Mouse (Mus musculus): ENCODE measurements around the gene Gnaq. TPM values are rescaled to one million over a fixed set of nuclear protein-coding genes. Genes with fewer than 3 reads are reported as not detected.

Gnaq gene
- polyA plus RNA-seq, 1 experiment from 2014 or later, result 115 TPM

GRCm38 (mm10) chr19:16382392-16382791, 249.8 kb downstream of the Gnaq start:
- no peak overlapping the region for H3K27ac ChIP-seq (ENCODE audit: low read length)
- H3K4me1 ChIP-seq (ENCODE audit: control insufficient read depth, insufficient read depth, low read length), result peaks cover 6% of the 10 kb centered on the region; the same call in 1 of the 2 replicates
- no peak overlapping the region for H3K4me3 ChIP-seq (ENCODE audit: low read depth, low read length)
- 89% methylated on average over 2 of the region's 2 CpGs for WGBS
- peaks cover 9% of the 10 kb centered on the region; the same call in 1 of the 2 replicates for H3K36me3 ChIP-seq (ENCODE audit: control insufficient read depth, insufficient read depth, low read length)
- H3K4me2 ChIP-seq (ENCODE audit: low read length), result no peak overlapping the region
- no peaks in the 10 kb centered on the region for H3K27me3 ChIP-seq (ENCODE audit: control insufficient read depth, insufficient read depth, low read depth, low read length)
- no peak overlapping the region for H3K9ac ChIP-seq (ENCODE audit: low read depth, low read length)
- no peak for ATAC-seq
- no peaks in the 10 kb centered on the region for H3K9me3 ChIP-seq (replicated peaks; ENCODE audit: control insufficient read depth, low read length, poor library complexity, severe bottlenecking)

GRCm38 (mm10) chr19:16383127-16383526, 250.5 kb downstream of the Gnaq start:
- no peaks in the 10 kb centered on the region for H3K27me3 ChIP-seq (ENCODE audit: control insufficient read depth, insufficient read depth, low read depth, low read length)
- peaks cover 8% of the 10 kb centered on the region; the same call in 1 of the 2 replicates for H3K36me3 ChIP-seq (ENCODE audit: control insufficient read depth, insufficient read depth, low read length)
- ATAC-seq, result no peak
- WGBS, result 81% methylated on average over 13 of the region's 13 CpGs
- no peaks in the 10 kb centered on the region for H3K9me3 ChIP-seq (replicated peaks; ENCODE audit: control insufficient read depth, low read length, poor library complexity, severe bottlenecking)
- peaks cover 8% of the 10 kb centered on the region; the same call in 1 of the 2 replicates for H3K4me1 ChIP-seq (ENCODE audit: control insufficient read depth, insufficient read depth, low read length)
- no peak overlapping the region for H3K9ac ChIP-seq (ENCODE audit: low read depth, low read length)
- H3K27ac ChIP-seq (ENCODE audit: low read length), result no peak overlapping the region
- no peak overlapping the region for H3K4me2 ChIP-seq (ENCODE audit: low read length)
- H3K4me3 ChIP-seq (ENCODE audit: low read depth, low read length), result no peak overlapping the region

- Histone ChIP-seq H3K27me3 (ENCODE audit: control insufficient read depth, insufficient read depth, low read depth, low read length) (no peaks in the 10 kb centered on the region), H3K4me1 (ENCODE audit: control insufficient read depth, insufficient read depth, low read length) (peaks cover 9% of the 10 kb centered on the region; the same call in 1 of the 2 replicates), H3K27ac (ENCODE audit: low read length) (no peak overlapping the region), H3K9ac (ENCODE audit: low read depth, low read length) (no peak overlapping the region), H3K4me2 (ENCODE audit: low read length) (no peak overlapping the region), H3K4me3 (ENCODE audit: low read depth, low read length) (no peak overlapping the region), H3K36me3 (ENCODE audit: control insufficient read depth, insufficient read depth, low read length) (0 out of 2 replicates have a peak, but pooled peaks cover 1% of the 10 kb centered on the region), H3K9me3 (replicated peaks; ENCODE audit: control insufficient read depth, low read length, poor library complexity, severe bottlenecking) (no peaks in the 10 kb centered on the region)
- no peak for ATAC-seq
- 92% methylated on average over 6 of the region's 6 CpGs for WGBS
These were observed 251.5 kb downstream of the Gnaq start for GRCm38 (mm10) chr19:16384094-16384493.

GRCm38 (mm10) chr19:16384957-16385356, 252.3 kb downstream of the Gnaq start:
- Histone ChIP-seq H3K4me2 (ENCODE audit: low read length) (no peak overlapping the region), H3K36me3 (ENCODE audit: control insufficient read depth, insufficient read depth, low read length) (no peaks in the 10 kb centered on the region), H3K9ac (ENCODE audit: low read depth, low read length) (no peak overlapping the region), H3K4me3 (ENCODE audit: low read depth, low read length) (no peak overlapping the region), H3K27ac (ENCODE audit: low read length) (no peak overlapping the region), H3K27me3 (ENCODE audit: control insufficient read depth, insufficient read depth, low read depth, low read length) (no peaks in the 10 kb centered on the region), H3K4me1 (ENCODE audit: control insufficient read depth, insufficient read depth, low read length) (peaks cover 11% of the 10 kb centered on the region), H3K9me3 (replicated peaks; ENCODE audit: control insufficient read depth, low read length, poor library complexity, severe bottlenecking) (no peaks in the 10 kb centered on the region)
- 57% methylated on average over 11 of the region's 11 CpGs for WGBS
- peak; percentile 30; the same call in 1 of the 2 replicates for ATAC-seq

GRCm38 (mm10) chr19:16386514-16386913, 253.9 kb downstream of the Gnaq start:
- ATAC-seq, result no peak
- Histone ChIP-seq H3K4me3 (ENCODE audit: low read depth, low read length) (no peak overlapping the region), H3K4me2 (ENCODE audit: low read length) (no peak overlapping the region), H3K9me3 (replicated peaks; ENCODE audit: control insufficient read depth, low read length, poor library complexity, severe bottlenecking) (no peaks in the 10 kb centered on the region), H3K4me1 (ENCODE audit: control insufficient read depth, insufficient read depth, low read length) (peaks cover 11% of the 10 kb centered on the region), H3K27ac (ENCODE audit: low read length) (no peak overlapping the region), H3K27me3 (ENCODE audit: control insufficient read depth, insufficient read depth, low read depth, low read length) (no peaks in the 10 kb centered on the region), H3K36me3 (ENCODE audit: control insufficient read depth, insufficient read depth, low read length) (no peaks in the 10 kb centered on the region), H3K9ac (ENCODE audit: low read depth, low read length) (no peak overlapping the region)
- WGBS, result 74% methylated on average over 6 of the region's 6 CpGs

- no peaks in the 10 kb centered on the region for H3K27me3 ChIP-seq (ENCODE audit: control insufficient read depth, insufficient read depth, low read depth, low read length)
- H3K4me2 ChIP-seq (ENCODE audit: low read length), result no peak overlapping the region
- no peak overlapping the region for H3K4me3 ChIP-seq (ENCODE audit: low read depth, low read length)
- no peak overlapping the region for H3K27ac ChIP-seq (ENCODE audit: low read length)
- peaks cover 8% of the 10 kb centered on the region for H3K4me1 ChIP-seq (ENCODE audit: control insufficient read depth, insufficient read depth, low read length)
- no peaks in the 10 kb centered on the region for H3K36me3 ChIP-seq (ENCODE audit: control insufficient read depth, insufficient read depth, low read length)
- 79% methylated on average over 6 of the region's 6 CpGs for WGBS
- no peak for ATAC-seq
- no peak overlapping the region for H3K9ac ChIP-seq (ENCODE audit: low read depth, low read length)
- H3K9me3 ChIP-seq (replicated peaks; ENCODE audit: control insufficient read depth, low read length, poor library complexity, severe bottlenecking), result no peaks in the 10 kb centered on the region
These were observed 257.7 kb downstream of the Gnaq start for GRCm38 (mm10) chr19:16390192-16390795.

- Histone ChIP-seq H3K9ac (ENCODE audit: low read depth, low read length) (no peak overlapping the region), H3K4me2 (ENCODE audit: low read length) (no peak overlapping the region), H3K27me3 (ENCODE audit: control insufficient read depth, insufficient read depth, low read depth, low read length) (no peaks in the 10 kb centered on the region), H3K27ac (ENCODE audit: low read length) (no peak overlapping the region), H3K4me1 (ENCODE audit: control insufficient read depth, insufficient read depth, low read length) (no peaks in the 10 kb centered on the region; the same call in 1 of the 2 replicates), H3K4me3 (ENCODE audit: low read depth, low read length) (no peak overlapping the region), H3K36me3 (ENCODE audit: control insufficient read depth, insufficient read depth, low read length) (no peaks in the 10 kb centered on the region), H3K9me3 (replicated peaks; ENCODE audit: control insufficient read depth, low read length, poor library complexity, severe bottlenecking) (no peaks in the 10 kb centered on the region)
- no peak for ATAC-seq
- WGBS, result 93% methylated on average over 5 of the region's 5 CpGs
These were observed 261.8 kb downstream of the Gnaq start for GRCm38 (mm10) chr19:16394381-16394780.

GRCm38 (mm10) chr19:16403101-16403500, 270.5 kb downstream of the Gnaq start:
- Histone ChIP-seq H3K27ac (ENCODE audit: low read length) (no peak overlapping the region), H3K9ac (ENCODE audit: low read depth, low read length) (no peak overlapping the region), H3K9me3 (replicated peaks; ENCODE audit: control insufficient read depth, low read length, poor library complexity, severe bottlenecking) (no peaks in the 10 kb centered on the region), H3K4me1 (ENCODE audit: control insufficient read depth, insufficient read depth, low read length) (no peaks in the 10 kb centered on the region), H3K36me3 (ENCODE audit: control insufficient read depth, insufficient read depth, low read length) (no peaks in the 10 kb centered on the region), H3K27me3 (ENCODE audit: control insufficient read depth, insufficient read depth, low read depth, low read length) (no peaks in the 10 kb centered on the region), H3K4me3 (ENCODE audit: low read depth, low read length) (no peak overlapping the region), H3K4me2 (ENCODE audit: low read length) (no peak overlapping the region)
- 89% methylated on average over 6 of the region's 6 CpGs for WGBS
- no peak for ATAC-seq

- 89% methylated on average over 1 of the region's 1 CpGs for WGBS
- no peak overlapping the region for H3K9ac ChIP-seq (ENCODE audit: low read depth, low read length)
- no peaks in the 10 kb centered on the region for H3K36me3 ChIP-seq (ENCODE audit: control insufficient read depth, insufficient read depth, low read length)
- H3K27ac ChIP-seq (ENCODE audit: low read length), result no peak overlapping the region
- H3K9me3 ChIP-seq (replicated peaks; ENCODE audit: control insufficient read depth, low read length, poor library complexity, severe bottlenecking), result no peaks in the 10 kb centered on the region
- H3K4me3 ChIP-seq (ENCODE audit: low read depth, low read length), result no peak overlapping the region
- H3K4me1 ChIP-seq (ENCODE audit: control insufficient read depth, insufficient read depth, low read length), result no peaks in the 10 kb centered on the region
- no peak overlapping the region for H3K4me2 ChIP-seq (ENCODE audit: low read length)
- no peaks in the 10 kb centered on the region for H3K27me3 ChIP-seq (ENCODE audit: control insufficient read depth, insufficient read depth, low read depth, low read length)
- ATAC-seq, result no peak
These were observed 275.1 kb downstream of the Gnaq start for GRCm38 (mm10) chr19:16407727-16408126.

Measured in midbrain, embryonic 16.5 days (tissue).